Mouse (Mus musculus): ENCODE measurements around the gene Ankrd66. TPM values are rescaled to one million over a fixed set of nuclear protein-coding genes. Genes with fewer than 3 reads are reported as not detected.

Gene Ankrd66
- polyA plus RNA-seq (2012; rRNA removed), result 0.96 and 1.2 TPM in 2 replicates

GRCm38 (mm10) chr17:43543539-43543938 lies at the start of gene Ankrd66:
TSS of gene Ankrd66 (minus strand) at chr17:43543639.
- DNase-seq (ENCODE audit: low read depth), result no peak

DNA sequence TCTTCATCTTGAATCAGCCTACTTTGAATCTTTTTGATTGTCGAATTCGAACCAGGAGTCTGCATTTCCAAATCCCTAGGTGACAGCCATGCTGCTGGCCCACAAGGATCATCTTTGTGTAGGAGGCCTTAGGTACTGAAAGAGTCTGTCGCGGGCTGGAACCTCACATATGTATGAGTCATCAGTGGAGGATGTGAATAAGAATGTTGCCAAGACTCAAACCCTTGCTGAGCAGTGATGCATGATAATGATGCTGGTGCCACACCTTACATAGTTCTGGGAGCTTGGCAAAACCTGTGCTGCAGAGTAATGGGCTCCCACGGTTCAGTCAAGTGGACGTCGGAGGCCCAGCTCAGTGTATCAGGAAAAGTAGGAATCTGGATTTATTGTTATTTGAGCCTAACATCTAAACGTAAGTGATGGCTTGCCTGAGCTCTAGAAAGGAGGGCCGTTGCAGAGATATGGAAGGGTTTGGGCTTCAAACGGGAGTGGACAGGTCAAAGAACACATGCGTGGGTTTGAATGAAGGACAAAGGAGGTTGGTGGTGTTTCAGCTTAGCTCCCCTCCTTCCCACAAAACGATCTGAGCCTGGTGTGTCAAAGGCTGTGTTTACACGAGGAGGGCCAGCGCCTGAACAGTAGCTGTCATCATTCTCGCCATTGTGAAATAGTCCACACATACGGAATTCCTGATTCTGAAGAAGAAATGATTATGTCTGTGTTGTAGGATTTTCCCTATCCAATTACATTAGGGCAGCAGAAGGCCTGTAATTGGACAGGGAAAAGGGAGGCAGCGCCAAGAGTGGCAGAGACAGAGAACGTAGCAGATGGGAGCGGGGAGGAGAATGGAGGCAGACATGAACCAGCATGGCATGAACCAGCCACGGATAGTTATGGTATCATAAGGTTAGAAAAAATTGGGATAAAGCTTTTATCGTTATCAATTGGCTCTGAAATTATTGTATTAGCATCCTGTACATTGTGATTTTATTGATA lies 49.2 kb upstream of the Ankrd66 start:
- no peak for DNase-seq (ENCODE audit: low read depth)

- DNase-seq (ENCODE audit: low read depth), result no peak
Observed at GRCm38 (mm10) chr17:43590531-43590930, 47.1 kb upstream of the Ankrd66 start.

- DNase-seq (ENCODE audit: low read depth), result no peak
Observed at GRCm38 (mm10) chr17:43589750-43590149, 46.3 kb upstream of the Ankrd66 start.

DNA sequence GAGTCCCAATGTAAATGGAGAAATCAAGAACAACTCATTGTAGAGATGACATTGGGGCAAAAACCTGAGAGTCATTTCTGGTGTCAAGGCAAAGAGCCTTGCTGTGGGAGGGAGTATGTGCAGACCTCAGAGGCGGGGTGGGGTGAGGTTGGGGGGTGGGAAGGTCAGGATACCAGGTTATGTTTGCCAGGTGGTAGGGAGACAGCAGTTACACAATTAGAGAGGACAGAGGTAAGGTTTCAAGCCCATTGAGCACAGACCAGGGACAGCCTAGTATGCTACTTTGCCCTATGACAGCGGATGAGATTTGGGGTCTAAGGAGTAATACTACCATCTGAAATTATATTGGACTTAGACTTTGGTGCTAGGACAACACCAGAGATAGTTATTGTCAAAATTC lies 43.8 kb upstream of the Ankrd66 start:
- DNase-seq (ENCODE audit: low read depth), result no peak

DNA sequence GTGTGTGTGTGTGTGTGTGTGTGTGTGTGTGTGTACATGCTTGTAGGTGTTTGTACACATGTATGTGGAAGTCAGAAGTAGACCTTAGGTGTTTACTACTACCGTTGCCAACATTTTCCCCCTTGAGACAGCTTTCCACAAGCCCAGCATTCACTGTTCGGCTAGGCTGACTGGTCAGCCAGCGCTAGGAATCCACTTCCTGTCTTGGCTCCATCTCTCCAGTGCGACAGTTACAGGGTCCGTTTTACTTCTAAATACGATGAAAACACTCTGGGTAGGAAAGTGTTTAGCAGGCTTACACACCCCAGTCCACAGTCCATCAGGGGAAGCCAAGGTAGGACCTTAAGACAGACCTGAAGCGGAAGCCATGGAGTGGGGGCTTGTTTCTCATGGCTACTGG lies 41.3 kb upstream of the Ankrd66 start:
- DNase-seq (ENCODE audit: low read depth), result no peak

DNA sequence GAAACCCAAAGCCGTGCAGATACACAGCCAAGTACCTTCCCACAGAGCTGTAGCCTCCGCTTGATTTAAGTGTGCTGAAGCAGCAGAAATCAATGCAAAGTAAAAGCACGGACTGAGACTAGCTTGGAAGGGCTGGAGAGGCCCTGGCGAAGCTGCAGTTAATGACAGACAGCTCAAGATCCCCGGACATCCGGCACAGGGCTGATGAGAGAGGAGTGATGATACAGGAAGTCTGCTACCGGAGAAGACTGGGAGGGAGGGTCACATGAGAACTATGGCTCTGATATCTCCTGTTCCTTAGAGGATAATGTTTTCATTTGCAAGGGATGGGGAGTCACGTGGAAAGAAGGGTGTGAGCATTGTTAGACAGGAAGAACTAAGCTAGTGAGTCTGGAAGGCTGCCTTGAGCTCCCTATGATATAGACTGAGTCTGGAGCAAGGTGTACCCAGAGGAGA lies 37.6 kb upstream of the Ankrd66 start:
- DNase-seq (ENCODE audit: low read depth), result no peak

- DNase-seq (ENCODE audit: low read depth), result no peak
Observed at GRCm38 (mm10) chr17:43580456-43580855, 37.0 kb upstream of the Ankrd66 start.

- DNase-seq (ENCODE audit: low read depth), result no peak
Observed at GRCm38 (mm10) chr17:43573624-43574073, 30.2 kb upstream of the Ankrd66 start.

- DNase-seq (ENCODE audit: low read depth), result no peak
Observed at GRCm38 (mm10) chr17:43569287-43569686, 25.8 kb upstream of the Ankrd66 start.

GRCm38 (mm10) chr17:43567992-43568888 lies 24.8 kb upstream of the Ankrd66 start, which contains the start of gene Pla2g7:
TSS of gene Pla2g7 (plus strand) at chr17:43568098.
- no peak for DNase-seq (ENCODE audit: low read depth)

GRCm38 (mm10) chr17:43567593-43567991 lies 24.2 kb upstream of the Ankrd66 start:
- DNase-seq (ENCODE audit: low read depth), result no peak

DNA sequence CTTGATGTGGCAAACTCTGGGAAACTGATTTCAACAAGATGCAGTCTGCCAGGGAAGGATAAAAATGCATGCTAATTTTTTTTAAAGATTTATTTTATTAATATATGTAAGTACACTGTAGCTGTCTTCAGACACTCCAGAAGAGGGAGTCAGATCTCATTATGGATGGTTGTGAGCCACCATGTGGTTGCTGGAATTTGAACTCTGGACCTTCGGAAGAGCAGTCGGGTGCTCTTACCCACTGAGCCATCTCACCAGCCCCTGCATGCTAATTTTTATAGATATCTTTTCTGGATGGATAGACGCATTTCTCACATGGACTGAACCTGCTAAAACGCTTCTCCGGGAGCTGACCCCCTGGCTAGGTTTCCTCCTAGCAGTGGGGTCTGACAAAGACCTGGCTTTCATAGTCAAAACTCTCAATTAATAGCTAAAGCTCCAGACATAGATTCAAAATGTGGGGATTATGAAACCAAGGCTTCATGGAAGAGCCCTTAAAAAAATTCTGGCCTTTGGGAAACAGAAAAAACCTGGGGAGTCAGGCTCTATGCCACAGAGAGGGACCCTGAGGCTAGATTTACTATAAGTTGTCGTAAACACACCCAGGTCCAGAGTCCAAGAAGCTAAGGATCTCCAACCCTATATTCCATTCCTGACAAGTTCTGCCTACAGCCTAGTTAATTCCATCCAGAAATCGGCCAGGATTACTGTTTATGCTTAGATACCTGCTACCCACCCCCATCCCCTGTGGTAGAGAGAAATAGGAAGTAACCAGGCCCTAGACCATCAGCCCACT lies 20.0 kb upstream of the Ankrd66 start:
- no peak for DNase-seq (ENCODE audit: low read depth)

- no peak for DNase-seq (ENCODE audit: low read depth)
Observed at GRCm38 (mm10) chr17:43558678-43559077, 15.2 kb upstream of the Ankrd66 start.

GRCm38 (mm10) chr17:43557541-43558090 lies 14.2 kb upstream of the Ankrd66 start:
- DNase-seq (ENCODE audit: low read depth), result no peak

- no peak for DNase-seq (ENCODE audit: low read depth)
Observed at GRCm38 (mm10) chr17:43557104-43557503, 13.7 kb upstream of the Ankrd66 start.

DNA sequence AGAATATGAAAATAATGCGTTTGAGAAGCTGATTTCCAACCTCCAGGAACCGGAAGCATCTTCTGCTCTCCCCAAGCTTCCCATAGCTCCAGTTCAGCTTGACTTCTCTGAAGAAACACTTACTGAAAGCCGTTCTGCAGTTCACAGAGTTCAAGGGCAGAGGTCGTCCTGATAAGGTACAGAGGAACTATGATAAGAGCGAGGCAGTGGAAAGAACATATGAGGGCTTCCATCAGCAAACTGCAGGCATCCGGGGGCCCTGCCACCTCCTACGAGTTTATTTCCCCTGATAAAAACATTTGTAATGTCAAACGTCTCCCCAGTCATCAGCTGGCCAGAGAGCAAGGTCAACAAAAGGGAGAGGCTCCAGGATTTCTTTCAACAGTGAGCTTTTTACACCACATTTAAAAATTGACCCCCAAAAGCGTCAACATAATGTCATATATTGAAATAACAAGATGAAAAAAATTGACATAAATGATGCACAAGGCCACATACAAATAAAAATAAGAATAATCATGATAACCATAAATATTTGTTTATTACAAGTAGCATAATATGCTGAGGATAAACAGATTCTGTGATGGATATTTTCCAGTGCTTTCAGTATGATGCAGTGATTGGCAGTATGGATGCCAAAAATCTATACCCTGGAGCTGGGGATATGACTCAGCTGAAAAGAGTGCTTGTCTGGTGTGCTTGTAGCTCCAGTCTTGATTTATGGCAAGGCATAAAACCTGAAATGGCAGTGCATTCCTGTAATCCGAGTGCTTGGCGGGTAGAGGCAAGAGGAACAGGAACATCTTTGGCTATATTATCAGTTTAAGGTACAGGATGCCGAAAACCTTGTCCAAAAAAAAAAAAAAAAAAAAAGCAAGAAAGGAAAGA lies 11.3 kb upstream of the Ankrd66 start:
- no peak for DNase-seq (ENCODE audit: low read depth)

- DNase-seq (ENCODE audit: low read depth), result no peak
Observed at GRCm38 (mm10) chr17:43551122-43551630, 7.7 kb upstream of the Ankrd66 start.

DNA sequence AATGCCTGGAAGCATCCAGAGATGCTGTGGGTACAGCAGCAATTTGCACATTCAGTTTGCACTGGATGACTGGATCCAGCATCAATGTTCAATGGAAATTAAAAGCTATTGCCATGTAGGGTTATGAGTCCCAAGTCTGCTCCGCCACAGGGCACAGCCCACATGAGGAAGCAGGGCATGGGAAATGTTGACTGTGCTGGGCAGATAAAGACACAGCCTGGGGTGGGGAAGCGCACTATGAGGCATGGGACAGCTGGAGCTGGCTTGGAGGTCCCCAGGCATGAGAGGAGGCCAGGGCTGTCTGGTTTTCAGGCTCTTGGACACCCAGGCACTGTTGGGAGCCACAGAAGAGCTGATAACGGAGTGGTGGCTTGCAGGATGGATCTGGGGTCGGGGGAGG lies 601 bp upstream of the Ankrd66 start:
- DNase-seq (ENCODE audit: low read depth), result no peak

- no peak for DNase-seq (ENCODE audit: low read depth)
Observed at GRCm38 (mm10) chr17:43538767-43539166, 4.7 kb downstream of the Ankrd66 start.

Data from gonadal fat pad, adult 2 months (tissue).